Mouse (Mus musculus): ENCODE results near the gene Wars2. TPM values are rescaled to one million over a fixed set of nuclear protein-coding genes. Genes with fewer than 3 reads are reported as not detected.
A peak's percentile ranks its signal among the peaks of the same experiment; 100 is the strongest.

Gene Wars2
- polyA plus RNA-seq, 1 experiment from 2014 or later: 10.4 TPM

GRCm38 (mm10) chr3:99247996-99248801 lies 107.3 kb downstream of the Wars2 start:
- peak overlapping the region; percentile 26; the same call in 1 of the 2 replicates for H3K9ac ChIP-seq (ENCODE audit: low read depth, low read length)
- H3K36me3 ChIP-seq (ENCODE audit: control insufficient read depth, insufficient read depth, low read length): no peaks in the 10 kb centered on the region
- ATAC-seq (ENCODE audit: low read depth) (no peak), DNase-seq (ENCODE audit: low spot score) (no peak)
- WGBS: 8% methylated on average over 28 of the region's 28 CpGs
- no peaks in the 10 kb centered on the region for H3K9me3 ChIP-seq (ENCODE audit: control insufficient read depth, low read length)
- H3K27me3 ChIP-seq (replicated peaks; ENCODE audit: control insufficient read depth, insufficient read depth, low read length): peaks cover 100% of the 10 kb centered on the region
- H3K4me1 ChIP-seq (ENCODE audit: control insufficient read depth, insufficient read depth, low read length): no peaks in the 10 kb centered on the region
- H3K27ac ChIP-seq (replicated peaks; ENCODE audit: low read depth, low read length): peak overlapping the region; percentile 29; the same call in 1 of the 2 replicates
- peak overlapping the region; percentile 40 for H3K4me2 ChIP-seq (ENCODE audit: low read depth, low read length)
- peak overlapping the region; percentile 12 for H3K4me3 ChIP-seq (ENCODE audit: low read depth, low read length)

- H3K27me3 ChIP-seq (replicated peaks; ENCODE audit: control insufficient read depth, insufficient read depth, low read length): peaks cover 94% of the 10 kb centered on the region
- ATAC-seq (ENCODE audit: low read depth) (no peak), DNase-seq (ENCODE audit: low spot score) (no peak)
- no peaks in the 10 kb centered on the region for H3K9me3 ChIP-seq (ENCODE audit: control insufficient read depth, low read length)
- no peaks in the 10 kb centered on the region for H3K36me3 ChIP-seq (ENCODE audit: control insufficient read depth, insufficient read depth, low read length)
- peak overlapping the region; percentile 40 for H3K4me2 ChIP-seq (ENCODE audit: low read depth, low read length)
- no peaks in the 10 kb centered on the region for H3K4me1 ChIP-seq (ENCODE audit: control insufficient read depth, insufficient read depth, low read length)
- WGBS: 4% methylated on average over 25 of the region's 25 CpGs
- no peak overlapping the region; the same call in 1 of the 2 replicates for H3K27ac ChIP-seq (replicated peaks; ENCODE audit: low read depth, low read length)
- peak overlapping the region; percentile 26; the same call in 1 of the 2 replicates for H3K9ac ChIP-seq (ENCODE audit: low read depth, low read length)
- H3K4me3 ChIP-seq (ENCODE audit: low read depth, low read length): peak overlapping the region; percentile 12
Observed at GRCm38 (mm10) chr3:99248831-99249550, 108.1 kb downstream of the Wars2 start.

GRCm38 (mm10) chr3:99249551-99249870 lies 108.6 kb downstream of the Wars2 start:
- Histone ChIP-seq H3K9me3 (ENCODE audit: control insufficient read depth, low read length) (no peaks in the 10 kb centered on the region), H3K4me2 (ENCODE audit: low read depth, low read length) (peak overlapping the region; percentile 40), H3K4me1 (ENCODE audit: control insufficient read depth, insufficient read depth, low read length) (no peaks in the 10 kb centered on the region), H3K9ac (ENCODE audit: low read depth, low read length) (no peak overlapping the region), H3K4me3 (ENCODE audit: low read depth, low read length) (peak overlapping the region; percentile 12), H3K27ac (replicated peaks; ENCODE audit: low read depth, low read length) (no peak overlapping the region; the same call in 1 of the 2 replicates), H3K27me3 (replicated peaks; ENCODE audit: control insufficient read depth, insufficient read depth, low read length) (peaks cover 94% of the 10 kb centered on the region), H3K36me3 (ENCODE audit: control insufficient read depth, insufficient read depth, low read length) (no peaks in the 10 kb centered on the region)
- 10% methylated on average over 11 of the region's 11 CpGs for WGBS
- ATAC-seq (ENCODE audit: low read depth) (no peak), DNase-seq (ENCODE audit: low spot score) (no peak)

- Histone ChIP-seq H3K27ac (replicated peaks; ENCODE audit: low read depth, low read length) (no peak overlapping the region; the same call in 1 of the 2 replicates), H3K9ac (ENCODE audit: low read depth, low read length) (no peak overlapping the region), H3K4me2 (ENCODE audit: low read depth, low read length) (peak overlapping the region; percentile 40), H3K9me3 (ENCODE audit: control insufficient read depth, low read length) (no peaks in the 10 kb centered on the region), H3K4me3 (ENCODE audit: low read depth, low read length) (peak overlapping the region; percentile 4; the same call in 1 of the 2 replicates), H3K36me3 (ENCODE audit: control insufficient read depth, insufficient read depth, low read length) (no peaks in the 10 kb centered on the region), H3K4me1 (ENCODE audit: control insufficient read depth, insufficient read depth, low read length) (no peaks in the 10 kb centered on the region), H3K27me3 (replicated peaks; ENCODE audit: control insufficient read depth, insufficient read depth, low read length) (peaks cover 94% of the 10 kb centered on the region)
- 4% methylated on average over 6 of the region's 6 CpGs for WGBS
- DNase-seq (ENCODE audit: low spot score): peak; percentile 63
- no peak for ATAC-seq (ENCODE audit: low read depth)
Observed at GRCm38 (mm10) chr3:99249906-99250305, 109.0 kb downstream of the Wars2 start.

- no peak overlapping the region for H3K9ac ChIP-seq (ENCODE audit: low read depth, low read length)
- H3K4me1 ChIP-seq (ENCODE audit: control insufficient read depth, insufficient read depth, low read length): no peaks in the 10 kb centered on the region
- peaks cover 90% of the 10 kb centered on the region for H3K27me3 ChIP-seq (replicated peaks; ENCODE audit: control insufficient read depth, insufficient read depth, low read length)
- ATAC-seq (ENCODE audit: low read depth) (no peak), DNase-seq (ENCODE audit: low spot score) (no peak)
- H3K9me3 ChIP-seq (ENCODE audit: control insufficient read depth, low read length): no peaks in the 10 kb centered on the region
- H3K4me3 ChIP-seq (ENCODE audit: low read depth, low read length): no peak overlapping the region
- 25% methylated on average over 6 of the region's 6 CpGs for WGBS
- H3K36me3 ChIP-seq (ENCODE audit: control insufficient read depth, insufficient read depth, low read length): no peaks in the 10 kb centered on the region
- 0 out of 2 replicates have a peak overlapping the region, but pooled peaks have one; percentile 17 for H3K27ac ChIP-seq (replicated peaks; ENCODE audit: low read depth, low read length)
- H3K4me2 ChIP-seq (ENCODE audit: low read depth, low read length): peak overlapping the region; percentile 71
Observed at GRCm38 (mm10) chr3:99251271-99252165, 110.7 kb downstream of the Wars2 start.

GRCm38 (mm10) chr3:99252461-99253091 lies 111.7 kb downstream of the Wars2 start:
- 10% methylated on average over 16 of the region's 16 CpGs for WGBS
- ATAC-seq (ENCODE audit: low read depth) (no peak), DNase-seq (ENCODE audit: low spot score) (no peak)
- Histone ChIP-seq H3K36me3 (ENCODE audit: control insufficient read depth, insufficient read depth, low read length) (no peaks in the 10 kb centered on the region), H3K27ac (replicated peaks; ENCODE audit: low read depth, low read length) (peak overlapping the region; percentile 62), H3K4me3 (ENCODE audit: low read depth, low read length) (peak overlapping the region; percentile 60), H3K9ac (ENCODE audit: low read depth, low read length) (peak overlapping the region; percentile 44; the same call in 1 of the 2 replicates), H3K9me3 (ENCODE audit: control insufficient read depth, low read length) (no peaks in the 10 kb centered on the region), H3K27me3 (replicated peaks; ENCODE audit: control insufficient read depth, insufficient read depth, low read length) (peaks cover 90% of the 10 kb centered on the region), H3K4me2 (ENCODE audit: low read depth, low read length) (peak overlapping the region; percentile 71), H3K4me1 (ENCODE audit: control insufficient read depth, insufficient read depth, low read length) (no peaks in the 10 kb centered on the region)

GRCm38 (mm10) chr3:99253092-99253488 lies 112.2 kb downstream of the Wars2 start:
- peak; percentile 81 for ATAC-seq (ENCODE audit: low read depth)
- Histone ChIP-seq H3K4me2 (ENCODE audit: low read depth, low read length) (peak overlapping the region; percentile 71), H3K9ac (ENCODE audit: low read depth, low read length) (peak overlapping the region; percentile 87), H3K9me3 (ENCODE audit: control insufficient read depth, low read length) (no peaks in the 10 kb centered on the region), H3K4me1 (ENCODE audit: control insufficient read depth, insufficient read depth, low read length) (no peaks in the 10 kb centered on the region), H3K4me3 (ENCODE audit: low read depth, low read length) (peak overlapping the region; percentile 60), H3K36me3 (ENCODE audit: control insufficient read depth, insufficient read depth, low read length) (no peaks in the 10 kb centered on the region), H3K27ac (replicated peaks; ENCODE audit: low read depth, low read length) (peak overlapping the region; percentile 92), H3K27me3 (replicated peaks; ENCODE audit: control insufficient read depth, insufficient read depth, low read length) (peaks cover 90% of the 10 kb centered on the region)
- 0% methylated on average over 12 of the region's 12 CpGs for WGBS
- DNase-seq (ENCODE audit: low spot score): peak; percentile 93
